Mouse (Mus musculus) forebrain, embryonic 13.5 days (tissue): ENCODE measurements around the gene BC037034. TPM values are rescaled to one million over a fixed set of nuclear protein-coding genes. Genes with fewer than 3 reads are reported as not detected.
A peak's percentile ranks its signal among the peaks of the same experiment; 100 is the strongest.

Experiments used
- ATAC-seq: fragments of 200-750 bp; cut with Nextera tagmentation; 2 replicates; pipeline ENCODE4 v1.8.0; 2017
- H3K27ac ChIP-seq: fragments of 300-500 bp; sonication (generic); 2 replicates; pipeline ENCODE4 v1.5.1; 2015; ENCODE audit warnings: inconsistent platforms, mild to moderate bottlenecking, moderate library complexity
- H3K27me3 ChIP-seq: fragments of 300-500 bp; sonication (generic); 2 replicates; pipeline ENCODE4 v1.6.1; 2015; ENCODE audit warnings: mild to moderate bottlenecking, inconsistent platforms
- H3K36me3 ChIP-seq: fragments of 300-500 bp; sonication (generic); 2 replicates; pipeline ENCODE4 v1.6.1; 2015; ENCODE audit warnings: mild to moderate bottlenecking, inconsistent platforms; ENCODE audit not compliant: poor library complexity, severe bottlenecking
- H3K4me1 ChIP-seq: fragments of 300-500 bp; sonication (generic); 2 replicates; pipeline ENCODE4 v1.6.1; 2015; ENCODE audit warnings: inconsistent platforms
- H3K4me2 ChIP-seq: fragments of 300-500 bp; sonication (generic); 2 replicates; pipeline ENCODE4 v1.6.1; 2015; ENCODE audit warnings: inconsistent platforms, mild to moderate bottlenecking, moderate library complexity
- H3K4me3 ChIP-seq: fragments of 300-500 bp; sonication (generic); 2 replicates; pipeline ENCODE4 v1.5.1; 2015; ENCODE audit warnings: mild to moderate bottlenecking, inconsistent platforms
- H3K9ac ChIP-seq: fragments of 300-500 bp; sonication (generic); 2 replicates; pipeline ENCODE4 v1.6.1; 2015; ENCODE audit warnings: mild to moderate bottlenecking, inconsistent platforms
- H3K9me3 ChIP-seq: fragments of 300-500 bp; sonication (generic); replicated peaks from 2 replicates; pipeline ENCODE4 v1.6.1; 2016; ENCODE audit warnings: inconsistent platforms
- WGBS: fragments of 180-500 bp; shearing (Covaris S2); methylation state at CpG from one replicate; pipeline ENCODE4 v1.1.7; 2015; 5-methylcytosine and 5-hydroxymethylcytosine counted together
- polyA plus RNA-seq: library from polyadenylated mRNA; unstranded; fragments of >200 nt; fragmentation: Nextera tagmentation; extraction: Ambion mirVana; gene quantifications from 2 replicates; pipeline ENCODE4 v1.2.1, GENCODE M21; 2015

Gene BC037034
- 9.1 and 10.0 TPM in 2 replicates for polyA plus RNA-seq

DNA sequence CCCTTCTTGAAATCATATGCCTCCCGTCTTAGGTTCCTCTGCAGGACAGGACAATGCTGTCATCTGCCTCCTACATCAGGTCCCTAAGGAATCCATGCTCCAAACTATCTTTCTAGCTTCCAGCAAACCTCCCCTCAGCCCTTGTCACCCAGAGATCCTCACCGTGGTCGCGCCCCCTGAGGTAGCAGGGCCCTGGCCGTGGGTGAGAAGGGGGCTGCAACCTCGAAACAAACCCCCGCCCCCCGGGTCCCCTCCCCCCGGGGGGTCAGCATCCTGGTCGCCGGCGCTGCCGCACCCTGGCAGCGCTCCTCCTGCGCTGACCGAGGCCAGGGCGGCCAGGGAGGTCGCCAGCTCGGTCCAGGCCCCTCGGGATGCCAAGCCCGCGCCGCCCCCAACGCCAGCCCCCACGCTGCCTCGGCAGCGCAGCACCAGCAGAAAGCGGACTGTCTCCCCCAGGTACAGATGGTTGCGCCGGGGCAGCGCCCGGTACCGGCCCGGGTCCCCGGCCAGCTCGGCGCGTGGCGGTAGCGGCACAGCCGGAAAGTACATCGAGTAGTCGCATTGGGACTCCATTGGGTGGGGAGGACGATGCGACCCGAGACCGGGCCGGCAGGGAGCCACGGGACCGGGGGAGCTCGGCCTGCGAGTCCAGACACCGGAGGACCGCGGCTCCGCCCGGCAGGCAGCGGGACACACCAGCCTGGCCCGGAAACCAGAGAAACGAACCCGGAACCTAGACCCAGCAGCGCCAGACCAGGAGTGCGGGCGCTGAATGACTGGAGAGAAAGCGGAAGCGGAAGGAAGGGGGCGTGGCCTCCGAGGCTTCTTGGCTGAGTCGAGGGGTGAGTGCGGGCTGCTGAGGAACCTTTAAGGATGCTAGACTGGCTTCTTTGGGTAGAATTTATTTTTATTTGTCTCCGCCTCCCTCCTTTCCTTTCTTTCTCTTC is at the start of gene BC037034:
Gene BC037034, minus strand, starts transcription at position 774 of the 947 bp plus-strand sequence.
- Histone ChIP-seq H3K4me2 (peak within 1 kb of the TSS; percentile 97), H3K4me3 (peak within 1 kb of the TSS; percentile 71), H3K36me3 (peaks cover 54% of the 10 kb centered on the region), H3K9ac (peak within 1 kb of the TSS; percentile 89), H3K27me3 (no peaks in the 10 kb centered on the region), H3K4me1 (peaks cover 27% of the 10 kb centered on the region), H3K27ac (peak within 1 kb of the TSS; percentile 65), H3K9me3 (no peaks in the 10 kb centered on the region)
- WGBS = under 1% methylated on average over 53 of the region's 71 CpGs
- ATAC-seq = peak; percentile 93

DNA sequence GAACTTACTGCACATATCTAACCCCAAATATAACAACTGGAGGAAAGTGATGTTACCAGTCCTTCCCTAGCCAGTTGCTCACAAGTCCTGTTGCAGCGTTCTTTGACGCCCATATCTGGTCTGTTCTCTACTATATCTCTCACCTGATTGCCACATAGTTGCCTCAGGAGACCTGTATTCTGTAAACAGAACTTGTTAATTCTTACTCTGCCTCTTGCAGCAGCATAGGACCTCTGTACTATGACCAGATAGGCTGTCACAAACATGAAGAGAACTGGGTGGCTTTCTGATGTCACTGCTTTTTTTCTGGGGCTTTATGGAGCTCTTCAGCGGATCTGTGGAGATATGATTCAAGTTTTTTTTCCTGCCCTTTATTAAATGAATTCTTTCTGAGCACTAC is 49.0 kb upstream of the BC037034 start:
- no peaks in the 10 kb centered on the region for H3K4me1 ChIP-seq
- H3K9me3 ChIP-seq = no peaks in the 10 kb centered on the region
- no peaks in the 10 kb centered on the region for H3K27me3 ChIP-seq
- H3K36me3 ChIP-seq = no peaks in the 10 kb centered on the region
- WGBS = 89% methylated on average over 3 of the region's 3 CpGs
- H3K27ac ChIP-seq = no peak overlapping the region
- ATAC-seq = no peak
- no peak overlapping the region for H3K4me2 ChIP-seq
- H3K4me3 ChIP-seq = no peak overlapping the region
- H3K9ac ChIP-seq = no peak overlapping the region

DNA sequence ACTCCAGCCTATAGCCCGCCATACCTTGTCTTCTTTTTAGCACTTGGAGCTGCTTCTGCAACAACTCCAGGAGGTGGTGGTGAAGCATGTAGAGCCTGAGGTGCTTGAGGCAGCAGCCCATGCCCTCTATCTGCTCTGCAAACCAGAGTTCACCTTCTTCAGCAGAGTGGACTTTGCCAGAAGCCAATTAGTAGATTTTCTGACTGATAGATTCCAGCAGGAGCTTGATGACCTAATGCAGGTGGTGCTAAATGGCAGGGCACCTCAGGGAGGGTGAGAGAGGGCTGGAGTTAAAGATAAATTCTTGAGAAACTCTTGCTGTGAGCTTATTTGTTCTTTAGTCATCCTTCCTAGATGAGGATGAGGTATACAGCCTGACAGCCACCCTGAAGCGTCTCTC is 35.8 kb upstream of the BC037034 start:
- no peak for ATAC-seq
- no peaks in the 10 kb centered on the region for H3K9me3 ChIP-seq
- no peaks in the 10 kb centered on the region for H3K27me3 ChIP-seq
- H3K4me3 ChIP-seq = no peak overlapping the region
- no peaks in the 10 kb centered on the region for H3K36me3 ChIP-seq
- H3K4me1 ChIP-seq = no peaks in the 10 kb centered on the region
- no peak overlapping the region for H3K4me2 ChIP-seq
- no peak overlapping the region for H3K9ac ChIP-seq
- 89% methylated on average over 2 of the region's 2 CpGs for WGBS
- H3K27ac ChIP-seq = no peak overlapping the region

DNA sequence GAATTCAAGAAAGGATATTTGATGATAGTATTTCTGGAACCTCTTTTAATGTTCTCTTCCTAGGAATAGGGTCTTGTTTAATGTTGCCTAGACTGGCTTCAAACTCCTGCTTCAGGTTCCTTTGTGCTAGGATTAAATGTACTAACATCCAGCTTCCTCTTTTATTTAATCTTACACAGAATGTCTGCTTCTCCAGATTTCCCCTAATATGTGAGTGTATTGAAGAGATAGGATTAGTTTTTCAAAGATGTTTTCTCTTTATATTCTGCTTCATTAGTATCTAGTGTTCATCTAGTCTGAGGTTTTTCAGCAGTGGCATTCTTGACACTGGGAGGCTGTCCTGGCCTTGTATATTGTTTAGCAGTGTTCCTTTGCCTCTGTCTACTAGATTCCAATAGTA is 30.3 kb upstream of the BC037034 start:
- H3K9ac ChIP-seq = no peak overlapping the region
- H3K4me1 ChIP-seq = no peaks in the 10 kb centered on the region
- no peak overlapping the region for H3K27ac ChIP-seq
- ATAC-seq = no peak
- no peak overlapping the region for H3K4me2 ChIP-seq
- H3K9me3 ChIP-seq = no peaks in the 10 kb centered on the region
- H3K27me3 ChIP-seq = no peaks in the 10 kb centered on the region
- H3K36me3 ChIP-seq = no peaks in the 10 kb centered on the region
- H3K4me3 ChIP-seq = no peak overlapping the region

DNA sequence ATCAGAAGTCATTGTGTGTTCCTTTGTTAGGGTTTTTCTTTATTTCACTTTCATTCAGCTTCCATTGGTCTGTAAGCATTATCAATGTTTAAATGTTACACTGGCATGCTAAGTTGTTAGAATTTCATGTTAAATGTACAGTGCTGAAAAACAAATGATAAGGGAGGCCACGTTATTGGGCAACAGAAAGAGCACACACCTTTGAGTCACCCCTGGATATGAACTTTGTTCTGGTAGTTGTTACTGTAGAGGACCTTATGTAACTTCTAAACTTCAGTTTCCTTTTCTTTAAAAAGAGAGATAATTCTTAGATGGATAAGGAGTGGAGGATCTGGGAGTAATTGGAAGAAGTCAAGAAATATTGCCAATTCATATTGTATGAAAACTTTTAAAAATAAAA is 27.8 kb upstream of the BC037034 start:
- H3K27ac ChIP-seq = no peak overlapping the region
- H3K4me3 ChIP-seq = no peak overlapping the region
- no peaks in the 10 kb centered on the region for H3K4me1 ChIP-seq
- H3K9ac ChIP-seq = no peak overlapping the region
- WGBS = 86% methylated on average over 1 of the region's 1 CpGs
- H3K4me2 ChIP-seq = no peak overlapping the region
- H3K36me3 ChIP-seq = no peaks in the 10 kb centered on the region
- no peaks in the 10 kb centered on the region for H3K27me3 ChIP-seq
- no peaks in the 10 kb centered on the region for H3K9me3 ChIP-seq
- ATAC-seq = no peak

DNA sequence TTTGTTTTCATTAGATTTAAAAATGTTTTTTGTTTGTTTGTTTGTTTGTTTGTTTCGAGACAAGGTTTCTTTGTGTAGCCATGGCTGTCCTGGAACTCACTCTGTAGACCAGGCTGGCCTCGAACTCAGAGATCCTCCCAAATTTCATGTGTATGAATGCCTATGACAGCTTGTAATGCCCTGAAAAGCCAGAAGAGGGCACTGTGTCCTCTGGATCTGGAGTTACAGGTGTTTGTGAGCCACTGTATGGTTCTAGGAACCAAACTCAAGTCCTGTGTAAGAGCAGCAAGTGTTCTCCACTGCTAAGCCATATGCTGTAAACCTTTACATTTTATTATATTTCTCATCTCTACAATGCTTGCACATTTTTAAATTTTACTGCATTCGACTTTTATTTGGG is 24.0 kb upstream of the BC037034 start:
- no peaks in the 10 kb centered on the region for H3K36me3 ChIP-seq
- no peaks in the 10 kb centered on the region for H3K27me3 ChIP-seq
- ATAC-seq = no peak
- no peak overlapping the region for H3K4me3 ChIP-seq
- no peaks in the 10 kb centered on the region for H3K4me1 ChIP-seq
- no peak overlapping the region for H3K27ac ChIP-seq
- H3K9ac ChIP-seq = no peak overlapping the region
- H3K4me2 ChIP-seq = no peak overlapping the region
- 71% methylated on average over 3 of the region's 3 CpGs for WGBS
- no peaks in the 10 kb centered on the region for H3K9me3 ChIP-seq

DNA sequence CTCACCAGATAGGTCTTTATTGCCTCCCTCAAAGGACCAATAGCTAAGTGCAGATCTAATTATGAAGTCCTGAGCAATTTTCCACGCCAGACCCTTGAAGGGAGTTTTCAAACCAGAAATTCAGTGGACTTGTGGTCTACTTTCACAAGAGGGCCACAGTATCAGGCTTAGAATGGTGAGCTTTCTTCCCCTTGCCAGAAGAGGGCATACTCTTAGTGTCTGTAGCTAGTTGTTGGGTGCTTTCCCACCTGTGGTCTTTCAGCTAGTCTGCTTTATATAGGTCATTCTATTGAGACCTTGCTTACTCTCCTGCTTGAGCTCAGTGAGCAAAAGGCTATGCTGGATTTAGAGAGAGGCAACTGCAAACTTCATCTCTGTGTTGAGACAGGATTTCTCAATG is 19.7 kb upstream of the BC037034 start:
- 65% methylated on average over 1 of the region's 1 CpGs for WGBS
- ATAC-seq = no peak

DNA sequence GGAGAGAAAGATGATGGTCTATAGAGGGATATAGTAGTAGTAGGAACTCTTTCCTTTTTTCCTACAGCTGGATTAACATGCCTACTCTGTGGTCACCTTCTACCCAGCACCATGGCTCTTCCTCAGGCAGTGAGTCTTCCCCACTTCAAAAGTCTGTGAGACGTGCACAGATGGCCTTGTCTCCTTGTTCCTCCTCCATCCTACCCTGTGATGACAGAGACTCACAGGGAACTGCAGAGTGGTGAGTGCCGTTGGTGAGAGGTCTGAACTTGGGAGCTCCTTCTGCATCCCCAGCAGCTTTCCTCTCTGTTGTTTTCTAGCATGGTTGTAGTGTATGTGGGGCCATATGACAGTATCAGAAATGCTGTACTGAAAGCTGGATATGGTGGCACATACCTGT is 18.0 kb upstream of the BC037034 start:
- peaks cover 13% of the 10 kb centered on the region for H3K36me3 ChIP-seq
- no peak overlapping the region for H3K4me3 ChIP-seq
- no peak for ATAC-seq

More for the DNA sequence above, 19.7 kb upstream of the BC037034 start:
- no peak overlapping the region for H3K4me2 ChIP-seq
- H3K4me1 ChIP-seq = peaks cover 7% of the 10 kb centered on the region
- peaks cover 8% of the 10 kb centered on the region; the same call in 1 of the 2 replicates for H3K9me3 ChIP-seq
- no peaks in the 10 kb centered on the region for H3K27me3 ChIP-seq
- H3K27ac ChIP-seq = no peak overlapping the region
- H3K4me3 ChIP-seq = no peak overlapping the region
- H3K36me3 ChIP-seq = no peaks in the 10 kb centered on the region
- no peak overlapping the region for H3K9ac ChIP-seq

DNA sequence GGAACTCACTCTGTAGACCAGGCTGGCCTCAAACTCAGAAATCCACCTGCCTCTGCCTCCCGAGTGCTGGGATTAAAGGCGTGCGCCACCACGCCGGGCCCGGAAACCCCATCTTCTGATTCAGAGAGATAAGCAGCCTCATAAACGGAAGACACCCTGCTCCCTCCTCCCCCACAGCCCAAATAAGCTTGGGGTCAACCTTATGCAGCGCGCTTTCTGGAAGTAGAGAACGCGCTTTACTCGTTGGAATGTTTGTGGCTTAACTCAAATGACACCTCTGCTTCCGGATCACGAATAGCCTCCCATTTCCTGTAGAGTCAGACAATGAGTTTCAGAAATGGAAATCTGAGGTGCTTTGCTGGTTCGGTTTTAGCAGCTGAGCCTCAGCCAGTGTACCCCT is 17.0 kb upstream of the BC037034 start:
- ATAC-seq = no peak
- Histone ChIP-seq H3K4me3 (no peak overlapping the region), H3K4me2 (no peak overlapping the region), H3K27ac (no peak overlapping the region), H3K36me3 (peaks cover 23% of the 10 kb centered on the region), H3K27me3 (no peaks in the 10 kb centered on the region), H3K9ac (no peak overlapping the region), H3K9me3 (peaks cover 8% of the 10 kb centered on the region; the same call in 1 of the 2 replicates), H3K4me1 (peaks cover 34% of the 10 kb centered on the region)
- WGBS = 91% methylated on average over 15 of the region's 15 CpGs

More for the DNA sequence above, 18.0 kb upstream of the BC037034 start:
- 84% methylated on average over 2 of the region's 2 CpGs for WGBS
- peaks cover 24% of the 10 kb centered on the region for H3K4me1 ChIP-seq
- H3K27ac ChIP-seq = no peak overlapping the region
- H3K4me2 ChIP-seq = no peak overlapping the region
- H3K9me3 ChIP-seq = peaks cover 8% of the 10 kb centered on the region; the same call in 1 of the 2 replicates
- H3K27me3 ChIP-seq = no peaks in the 10 kb centered on the region
- no peak overlapping the region for H3K9ac ChIP-seq

DNA sequence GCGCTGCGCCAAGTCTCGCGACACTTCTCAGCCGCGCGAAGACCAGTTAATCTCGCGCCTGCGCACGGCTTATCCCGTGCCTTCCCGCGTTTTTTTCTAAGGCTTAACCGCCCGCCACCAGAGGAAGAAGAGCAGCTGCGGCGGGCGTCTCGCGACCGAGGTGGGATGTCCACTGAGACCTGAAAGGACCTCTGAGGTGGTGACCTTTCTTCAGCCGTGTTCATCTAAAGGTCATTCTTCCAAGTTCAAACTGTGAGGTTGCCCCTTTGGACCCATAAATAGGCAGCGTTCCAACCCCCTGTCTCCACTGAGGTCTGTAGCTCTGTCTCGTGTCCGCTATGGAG is 16.6 kb upstream of the BC037034 start:
- 26% methylated on average over 26 of the region's 26 CpGs for WGBS
- Histone ChIP-seq H3K4me2 (peak overlapping the region; percentile 82), H3K9me3 (peaks cover 8% of the 10 kb centered on the region; the same call in 1 of the 2 replicates), H3K36me3 (peaks cover 27% of the 10 kb centered on the region), H3K27ac (no peak overlapping the region), H3K9ac (no peak overlapping the region), H3K27me3 (no peaks in the 10 kb centered on the region), H3K4me1 (peaks cover 38% of the 10 kb centered on the region), H3K4me3 (peak overlapping the region; percentile 81)
- no peak for ATAC-seq

DNA sequence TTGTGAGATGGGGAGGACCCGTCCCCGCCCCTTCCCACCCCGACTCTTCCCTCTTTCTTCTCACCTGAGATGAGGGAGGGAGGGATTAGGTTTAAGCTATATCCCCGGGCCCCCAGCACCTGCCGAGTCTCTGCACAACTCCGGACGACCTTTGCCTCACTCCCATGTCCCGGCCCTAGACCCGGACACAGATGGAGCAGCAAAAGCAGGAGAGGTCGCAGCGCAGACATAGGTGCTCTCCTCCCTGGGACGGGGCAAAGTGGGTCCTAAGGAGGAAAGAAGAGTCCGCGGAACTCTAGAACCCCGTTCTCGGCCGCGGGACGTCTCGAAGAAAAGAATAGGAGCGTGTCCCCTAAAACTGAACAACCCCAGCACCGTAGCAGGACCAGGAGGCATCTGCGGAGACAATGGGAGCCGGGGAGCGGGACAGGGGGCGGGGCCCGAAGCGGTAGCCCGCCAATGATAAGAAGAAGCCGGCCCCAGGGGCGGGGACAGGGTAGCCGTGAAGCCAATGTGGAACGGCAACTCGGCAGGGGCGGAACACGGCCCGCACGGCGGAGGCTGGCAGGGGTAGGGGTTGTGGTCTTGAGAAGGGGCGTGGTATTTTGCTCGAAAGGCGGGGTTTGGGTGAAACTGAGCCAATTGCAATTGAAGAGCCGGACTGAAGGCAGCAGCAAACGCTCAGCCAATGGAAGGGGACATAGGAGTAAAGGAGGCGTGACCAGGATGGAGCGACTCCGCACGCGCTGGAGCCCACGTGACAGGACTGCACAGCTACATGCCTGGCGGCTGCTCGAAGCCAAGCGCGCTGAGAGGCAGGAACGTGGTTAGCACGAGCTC is 16.0 kb upstream of the BC037034 start, which contains the start of the genes Gm43720, Gpc2 and Stag3:
Gene Gm43720, minus strand, starts transcription at position 374 of the 840 bp plus-strand sequence.
Gene Gpc2, minus strand, starts transcription at position 421 of the 840 bp plus-strand sequence.
Gene Stag3, plus strand, starts transcription at position 656 of the 840 bp plus-strand sequence.
- WGBS = under 1% methylated on average over 56 of the region's 56 CpGs
- H3K4me3 ChIP-seq = peak within 1 kb of the TSS; percentile 81
- peaks cover 8% of the 10 kb centered on the region; the same call in 1 of the 2 replicates for H3K9me3 ChIP-seq
- peak within 1 kb of the TSS; percentile 94 for H3K9ac ChIP-seq
- peak within 1 kb of the TSS; percentile 81 for H3K27ac ChIP-seq
- H3K4me2 ChIP-seq = peak within 1 kb of the TSS; percentile 82
- peaks cover 33% of the 10 kb centered on the region for H3K36me3 ChIP-seq
- peaks cover 44% of the 10 kb centered on the region for H3K4me1 ChIP-seq
- no peaks in the 10 kb centered on the region for H3K27me3 ChIP-seq
- ATAC-seq = peak; percentile 99

DNA sequence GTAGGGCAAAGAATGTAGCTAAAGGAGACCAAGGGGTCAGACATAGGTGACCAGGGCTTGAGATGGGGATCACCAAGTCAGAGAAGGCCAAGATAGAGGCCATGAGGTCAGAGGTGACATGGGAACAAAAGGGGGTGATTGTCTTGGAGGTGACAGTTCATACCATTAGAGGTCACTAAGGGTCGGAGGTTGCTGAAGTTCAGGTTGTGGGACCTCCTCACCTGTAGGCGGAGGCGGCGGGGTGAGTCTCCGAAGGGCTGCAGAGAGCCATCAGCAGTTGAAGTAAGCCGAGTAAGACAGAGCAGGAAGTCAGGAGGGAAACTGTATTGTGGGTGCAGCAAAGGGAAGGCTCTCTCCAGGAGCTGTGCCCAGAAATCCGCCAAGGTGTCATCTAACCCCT is 14.2 kb upstream of the BC037034 start:
- peak overlapping the region; percentile 81 for H3K4me3 ChIP-seq
- H3K9ac ChIP-seq = peak overlapping the region; percentile 94
- 88% methylated on average over 7 of the region's 7 CpGs for WGBS
- ATAC-seq = no peak
- no peak overlapping the region for H3K27ac ChIP-seq
- peaks cover 52% of the 10 kb centered on the region for H3K4me1 ChIP-seq
- H3K36me3 ChIP-seq = peaks cover 40% of the 10 kb centered on the region
- H3K4me2 ChIP-seq = peak overlapping the region; percentile 82
- peaks cover 8% of the 10 kb centered on the region; the same call in 1 of the 2 replicates for H3K9me3 ChIP-seq
- H3K27me3 ChIP-seq = no peaks in the 10 kb centered on the region
